Mouse (Mus musculus): ENCODE data around the gene Ubap2.

Ubap2 gene

GRCm38 (mm10) chr4:41164974-41165373 lies 110.0 kb downstream of the Ubap2 start:
- no peak for DNase-seq (ENCODE audit: low spot score)

- no peak for DNase-seq (ENCODE audit: low spot score)
Measured at GRCm38 (mm10) chr4:41161232-41161631, 113.7 kb downstream of the Ubap2 start.

DNA sequence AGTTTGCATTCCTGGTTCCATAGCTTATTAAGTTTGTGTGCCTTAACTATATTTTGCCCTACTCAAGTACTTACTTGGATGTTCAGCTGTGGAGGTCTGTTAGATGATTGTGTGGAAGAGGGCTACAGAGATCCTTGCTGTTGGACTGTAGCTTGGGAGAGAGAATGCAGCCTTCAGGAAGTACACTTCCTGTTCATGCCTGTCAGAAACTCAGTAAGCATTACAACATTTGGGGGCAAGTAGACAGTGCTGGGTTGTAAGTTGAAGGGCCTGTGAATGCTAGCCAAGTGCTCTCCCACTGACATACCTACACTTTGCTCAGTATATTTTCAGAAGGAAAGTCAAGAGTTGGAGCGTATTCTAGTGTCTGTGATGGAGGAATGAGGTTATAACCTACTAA lies 116.7 kb downstream of the Ubap2 start:
- DNase-seq (ENCODE audit: low spot score), result no peak

- DNase-seq (ENCODE audit: low spot score), result no peak
Measured at GRCm38 (mm10) chr4:41156961-41157360, 118.0 kb downstream of the Ubap2 start.

- no peak for DNase-seq (ENCODE audit: low spot score)
Measured at GRCm38 (mm10) chr4:41153146-41153545, 121.8 kb downstream of the Ubap2 start.

- no peak for DNase-seq (ENCODE audit: low spot score)
Measured at GRCm38 (mm10) chr4:41151186-41151585, 123.8 kb downstream of the Ubap2 start.

- no peak for DNase-seq (ENCODE audit: low spot score)
Measured at GRCm38 (mm10) chr4:41149891-41150290, 125.1 kb downstream of the Ubap2 start.
